Mouse (Mus musculus) left cerebral cortex, postnatal 10 days (tissue): Measurements from ENCODE around the gene Diexf. TPM values are rescaled to one million over a fixed set of nuclear protein-coding genes. Genes with fewer than 3 reads are reported as not detected.

Source experiments
- total RNA-seq, 2 experiments: library from RNA; stranded (reverse); gene quantifications; 2 replicates each; pipeline ENCODE4 v1.2.3; 2021

Gene Diexf
- total RNA-seq, 2 experiments from 2014 or later = 15.0 to 17.8 TPM

Other genes with a start within 250 kb of the Diexf start
- gene Syt14, start 94.5 kb downstream of the Diexf start, total RNA-seq = 10 to 100 TPM; 23.4 to 24.2 TPM
- 1 to 10 TPM; 1.8 to 2.8 TPM for gene Irf6, start 22.8 kb upstream of the Diexf start, total RNA-seq
- 1 to 10 TPM; 4.6 to 5.4 TPM for gene A130010J15Rik, start 37.8 kb upstream of the Diexf start, total RNA-seq
- 1 to 10 TPM; 1.8 to 3.0 TPM for gene Traf3ip3, start 71.4 kb upstream of the Diexf start, total RNA-seq
- gene Lamb3, start 77.4 kb upstream of the Diexf start, total RNA-seq = 1 to 10 TPM; 1.4 to 2.1 TPM
- gene Hsd11b1, start 133.8 kb upstream of the Diexf start, total RNA-seq = 10 to 100 TPM; 15.6 to 16.5 TPM
- gene G0s2, start 142.9 kb upstream of the Diexf start, total RNA-seq = 1 to 10 TPM; 4.7 to 6.2 TPM
- 10 to 100 TPM; 38.9 TPM for gene Camk1g, start 240.0 kb upstream of the Diexf start, total RNA-seq